Mouse (Mus musculus) stomach, postnatal 0 days (tissue): ENCODE data around the gene Hs3st5.

Source experiments
- CTCF ChIP-seq: IDR thresholded peaks from 2 replicates; pipeline ENCODE4 v1.5.1; 2016; ENCODE audit warnings: antibody characterized with exemption, low read depth, mild to moderate bottlenecking, moderate library complexity
- EP300 ChIP-seq: optimal IDR thresholded peaks from 2 replicates; pipeline ENCODE3; 2016; ENCODE audit warnings: antibody characterized with exemption

- TF ChIP-seq CTCF = no peak
- TF ChIP-seq EP300 = no peak
Observed at GRCm38 (mm10) chr10:36507991-36508546, 1.5 kb downstream of the Hs3st5 start.
